Mouse (Mus musculus): ENCODE measurements around the gene Nt5dc2. TPM values are rescaled to one million over a fixed set of nuclear protein-coding genes. Genes with fewer than 3 reads are reported as not detected.

Nt5dc2 gene
- total and polyA plus RNA-seq, 2 experiments from 2014 or later = 203 to 236 TPM

DNA sequence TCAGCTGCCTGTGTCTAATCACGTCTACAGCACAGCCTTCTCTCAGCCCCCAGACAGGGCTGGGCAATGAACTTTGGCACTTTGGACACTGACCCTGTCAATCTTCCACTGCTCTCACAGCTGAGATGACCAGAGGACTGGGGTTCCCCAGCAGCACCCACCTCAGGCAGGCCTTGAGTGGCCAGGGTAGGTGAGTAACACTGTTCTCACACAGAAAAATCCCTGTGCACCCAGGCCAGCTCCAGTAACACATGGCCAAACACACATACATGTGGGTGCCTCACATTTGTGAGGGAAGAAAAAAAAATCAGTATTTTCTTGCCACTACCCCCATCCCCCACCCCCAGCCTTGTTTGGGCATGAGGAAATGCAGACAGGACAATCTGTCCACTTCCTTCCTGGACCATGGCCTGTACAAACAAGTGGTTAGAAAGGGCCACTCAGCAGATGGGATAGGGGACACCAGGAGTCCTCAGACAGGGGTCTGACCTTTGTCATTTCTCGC, 52.0 kb downstream of the Nt5dc2 start:
- DNase-seq (ENCODE audit: low spot score) (no peak), ATAC-seq (no peak)
- H3K27me3 ChIP-seq (ENCODE audit: insufficient read depth, low read length) = no peaks in the 10 kb centered on the region
- no peak for TF ChIP-seq CTCF (IDR thresholded peaks at IDR 0.05; ENCODE audit: low read depth)
- 73% methylated on average over 2 of the region's 2 CpGs for WGBS
- no peaks in the 10 kb centered on the region for H3K9me3 ChIP-seq (ENCODE audit: low read length)
- H3K27ac ChIP-seq = no peak overlapping the region
- H3K4me2 ChIP-seq (ENCODE audit: low read depth, low read length) = no peak overlapping the region
- peaks cover 90% of the 10 kb centered on the region for H3K36me3 ChIP-seq (ENCODE audit: insufficient read depth, low read length)
- H3K4me3 ChIP-seq (ENCODE audit: low read length) = no peak overlapping the region
- H3K4me1 ChIP-seq (ENCODE audit: insufficient read depth, low read length) = no peaks in the 10 kb centered on the region
- no peak overlapping the region for H3K9ac ChIP-seq (replicated peaks; ENCODE audit: low read length)

GRCm38 (mm10) chr14:31183541-31183940, 52.7 kb downstream of the Nt5dc2 start:
- no peak for TF ChIP-seq CTCF (IDR thresholded peaks at IDR 0.05; ENCODE audit: low read depth)

DNA sequence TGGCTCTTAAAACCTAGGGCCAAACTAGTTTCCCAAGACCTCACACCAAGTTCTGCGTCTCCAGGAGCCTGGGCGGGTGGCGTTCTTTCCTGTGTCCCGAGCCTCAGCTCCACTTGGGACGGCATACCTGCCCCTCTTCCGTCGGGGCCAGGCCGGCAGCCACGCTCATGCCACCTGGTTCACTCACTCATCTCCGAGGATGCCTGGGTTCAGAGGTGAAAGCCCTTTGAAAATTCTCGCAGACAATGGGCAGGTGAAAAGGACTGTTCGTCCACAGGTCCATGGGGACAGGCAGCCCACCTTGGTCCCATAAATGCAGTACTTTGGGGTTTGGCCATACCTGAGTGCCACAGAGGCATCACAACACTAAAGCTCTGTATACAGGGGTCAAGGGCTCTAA, 53.3 kb downstream of the Nt5dc2 start:
- H3K4me2 ChIP-seq (ENCODE audit: low read depth, low read length) = no peak overlapping the region
- no peaks in the 10 kb centered on the region for H3K4me1 ChIP-seq (ENCODE audit: insufficient read depth, low read length)
- H3K36me3 ChIP-seq (ENCODE audit: insufficient read depth, low read length) = peaks cover 93% of the 10 kb centered on the region
- no peak for ATAC-seq
- DNase-seq (ENCODE audit: low spot score) = no peak
- WGBS = 92% methylated on average over 12 of the region's 12 CpGs
- no peak overlapping the region for H3K4me3 ChIP-seq (ENCODE audit: low read length)
- no peak overlapping the region for H3K9ac ChIP-seq (replicated peaks; ENCODE audit: low read length)
- H3K27me3 ChIP-seq (ENCODE audit: insufficient read depth, low read length) = no peaks in the 10 kb centered on the region
- TF ChIP-seq CTCF (IDR thresholded peaks at IDR 0.05; ENCODE audit: low read depth) = no peak
- no peaks in the 10 kb centered on the region for H3K9me3 ChIP-seq (ENCODE audit: low read length)
- no peak overlapping the region for H3K27ac ChIP-seq

More at GRCm38 (mm10) chr14:31183541-31183940, 52.7 kb downstream of the Nt5dc2 start:
- Histone ChIP-seq H3K27me3 (ENCODE audit: insufficient read depth, low read length) (no peaks in the 10 kb centered on the region), H3K36me3 (ENCODE audit: insufficient read depth, low read length) (peaks cover 94% of the 10 kb centered on the region), H3K4me3 (ENCODE audit: low read length) (no peak overlapping the region), H3K27ac (no peak overlapping the region), H3K9ac (replicated peaks; ENCODE audit: low read length) (no peak overlapping the region), H3K4me2 (ENCODE audit: low read depth, low read length) (no peak overlapping the region), H3K4me1 (ENCODE audit: insufficient read depth, low read length) (no peaks in the 10 kb centered on the region), H3K9me3 (ENCODE audit: low read length) (no peaks in the 10 kb centered on the region)
- 88% methylated on average over 5 of the region's 5 CpGs for WGBS
- DNase-seq (ENCODE audit: low spot score) = no peak
- ATAC-seq = no peak

- 68% methylated on average over 4 of the region's 4 CpGs for whole genome bisulfite sequencing
- ATAC-seq = no peak
- Histone ChIP-seq H3K4me2 (ENCODE audit: low read depth, low read length) (no peak overlapping the region), H3K27me3 (ENCODE audit: insufficient read depth, low read length) (no peaks in the 10 kb centered on the region), H3K27ac (no peak overlapping the region), H3K36me3 (ENCODE audit: insufficient read depth, low read length) (peaks cover 96% of the 10 kb centered on the region), H3K4me1 (ENCODE audit: insufficient read depth, low read length) (no peaks in the 10 kb centered on the region), H3K9ac (replicated peaks; ENCODE audit: low read length) (no peak overlapping the region), H3K4me3 (ENCODE audit: low read length) (no peak overlapping the region), H3K9me3 (ENCODE audit: low read length) (no peaks in the 10 kb centered on the region)
- no peak for TF ChIP-seq CTCF (IDR thresholded peaks at IDR 0.05; ENCODE audit: low read depth)
- DNase-seq (ENCODE audit: low spot score) = no peak
These were observed 55.8 kb downstream of the Nt5dc2 start for GRCm38 (mm10) chr14:31186656-31187055.

Other genes with a start within 250 kb of the Nt5dc2 start
- gene Itih4, start 244.6 kb upstream of the Nt5dc2 start, total RNA-seq (2014; rRNA removed) = 0.05 and 0.07 TPM in 2 replicates
- gene Itih4, start 244.6 kb upstream of the Nt5dc2 start, polyA plus RNA-seq (2015; fragmentation: Nextera tagmentation; extraction: Ambion mirVana) = not detected in 2 replicates
- gene Itih3, start 207.3 kb upstream of the Nt5dc2 start, total RNA-seq (2014; rRNA removed) = 8.6 and 14.1 TPM in 2 replicates
- 8.2 and 10.1 TPM in 2 replicates for gene Itih3, start 207.3 kb upstream of the Nt5dc2 start, polyA plus RNA-seq (2015; fragmentation: Nextera tagmentation; extraction: Ambion mirVana)
- not detected in 2 replicates for gene Itih1, start 187.8 kb upstream of the Nt5dc2 start, total RNA-seq (2014; rRNA removed)
- not detected in 2 replicates for gene Itih1, start 187.8 kb upstream of the Nt5dc2 start, polyA plus RNA-seq (2015; fragmentation: Nextera tagmentation; extraction: Ambion mirVana)
- 8.4 and 13.3 TPM in 2 replicates for gene Nek4, start 179.7 kb upstream of the Nt5dc2 start, total RNA-seq (2014; rRNA removed)
- gene Nek4, start 179.7 kb upstream of the Nt5dc2 start, polyA plus RNA-seq (2015; fragmentation: Nextera tagmentation; extraction: Ambion mirVana) = 11.8 and 12.8 TPM in 2 replicates
- gene Glt8d1, start 129.7 kb upstream of the Nt5dc2 start, total RNA-seq (2014; rRNA removed) = 34.2 and 42.1 TPM in 2 replicates
- gene Glt8d1, start 129.7 kb upstream of the Nt5dc2 start, polyA plus RNA-seq (2015; fragmentation: Nextera tagmentation; extraction: Ambion mirVana) = 43.2 and 47.3 TPM in 2 replicates
- 226 and 285 TPM in 2 replicates for gene Spcs1, start 129.4 kb upstream of the Nt5dc2 start, total RNA-seq (2014; rRNA removed)
- 426 and 442 TPM in 2 replicates for gene Spcs1, start 129.4 kb upstream of the Nt5dc2 start, polyA plus RNA-seq (2015; fragmentation: Nextera tagmentation; extraction: Ambion mirVana)
- gene Pbrm1, start 111.9 kb upstream of the Nt5dc2 start, total RNA-seq (2014; rRNA removed) = 43.2 and 43.4 TPM in 2 replicates
- gene Pbrm1, start 111.9 kb upstream of the Nt5dc2 start, polyA plus RNA-seq (2015; fragmentation: Nextera tagmentation; extraction: Ambion mirVana) = 80.2 and 83.8 TPM in 2 replicates
- 26.6 and 28.4 TPM in 2 replicates for gene Gnl3, start 111.9 kb upstream of the Nt5dc2 start, total RNA-seq (2014; rRNA removed)
- gene Gnl3, start 111.9 kb upstream of the Nt5dc2 start, polyA plus RNA-seq (2015; fragmentation: Nextera tagmentation; extraction: Ambion mirVana) = 63.9 and 66.3 TPM in 2 replicates
- gene Smim4, start 2.1 kb upstream of the Nt5dc2 start, total RNA-seq (2014; rRNA removed) = 0.93 and 5.0 TPM in 2 replicates
- gene Smim4, start 2.1 kb upstream of the Nt5dc2 start, polyA plus RNA-seq (2015; fragmentation: Nextera tagmentation; extraction: Ambion mirVana) = 59.5 and 64.8 TPM in 2 replicates
- 31.2 and 35.4 TPM in 2 replicates for gene Stab1, start 37.6 kb downstream of the Nt5dc2 start, total RNA-seq (2014; rRNA removed)
- gene Stab1, start 37.6 kb downstream of the Nt5dc2 start, polyA plus RNA-seq (2015; fragmentation: Nextera tagmentation; extraction: Ambion mirVana) = 10.5 and 11.5 TPM in 2 replicates
- 0.68 and 1.6 TPM in 2 replicates for gene Tnnc1, start 77.3 kb downstream of the Nt5dc2 start, total RNA-seq (2014; rRNA removed)
- gene Tnnc1, start 77.3 kb downstream of the Nt5dc2 start, polyA plus RNA-seq (2015; fragmentation: Nextera tagmentation; extraction: Ambion mirVana) = 2.9 and 3.0 TPM in 2 replicates
- 281 and 419 TPM in 2 replicates for gene Nisch, start 85.9 kb downstream of the Nt5dc2 start, total RNA-seq (2014; rRNA removed)
- gene Nisch, start 85.9 kb downstream of the Nt5dc2 start, polyA plus RNA-seq (2015; fragmentation: Nextera tagmentation; extraction: Ambion mirVana) = 234 and 243 TPM in 2 replicates
- gene Sema3g, start 86.8 kb downstream of the Nt5dc2 start, total RNA-seq (2014; rRNA removed) = 2.9 and 4.9 TPM in 2 replicates
- 0.33 and 0.38 TPM in 2 replicates for gene Sema3g, start 86.8 kb downstream of the Nt5dc2 start, polyA plus RNA-seq (2015; fragmentation: Nextera tagmentation; extraction: Ambion mirVana)
- 4.1 and 5.3 TPM in 2 replicates for gene Phf7, start 120.3 kb downstream of the Nt5dc2 start, total RNA-seq (2014; rRNA removed)
- gene Phf7, start 120.3 kb downstream of the Nt5dc2 start, polyA plus RNA-seq (2015; fragmentation: Nextera tagmentation; extraction: Ambion mirVana) = 8.8 and 11.0 TPM in 2 replicates
- 119 and 136 TPM in 2 replicates for gene Bap1, start 120.4 kb downstream of the Nt5dc2 start, total RNA-seq (2014; rRNA removed)
- 101 and 104 TPM in 2 replicates for gene Bap1, start 120.4 kb downstream of the Nt5dc2 start, polyA plus RNA-seq (2015; fragmentation: Nextera tagmentation; extraction: Ambion mirVana)
- 5.1 and 9.9 TPM in 2 replicates for gene Dnah1, start 192.8 kb downstream of the Nt5dc2 start, total RNA-seq (2014; rRNA removed)
- 2.1 and 2.6 TPM in 2 replicates for gene Dnah1, start 192.8 kb downstream of the Nt5dc2 start, polyA plus RNA-seq (2015; fragmentation: Nextera tagmentation; extraction: Ambion mirVana)
- 46.8 and 48.2 TPM in 2 replicates for gene Capn7, start 205.6 kb downstream of the Nt5dc2 start, total RNA-seq (2014; rRNA removed)
- 50.4 and 50.5 TPM in 2 replicates for gene Capn7, start 205.6 kb downstream of the Nt5dc2 start, polyA plus RNA-seq (2015; fragmentation: Nextera tagmentation; extraction: Ambion mirVana)